Mouse (Mus musculus) c-Kit-negative CD71-positive TER-119-positive erythroid progenitor cells, embryonic 14.5 days (primary cell): ENCODE data around the gene Fam71d.

Source experiments
- DNase-seq: peaks from one replicate; pipeline ENCODE4 v3.0.0-alpha.2; 2013; ENCODE audit warnings: low read depth, low spot score

Gene Fam71d

GRCm38 (mm10) chr12:78691325-78691724 lies at the start of gene Fam71d:
Fam71d (plus strand) TSS chr12:78691535.
- no peak for DNase-seq

GRCm38 (mm10) chr12:78643691-78644090 lies 47.6 kb upstream of the Fam71d start:
- DNase-seq, result no peak

GRCm38 (mm10) chr12:78645282-78645681 lies 46.1 kb upstream of the Fam71d start:
- DNase-seq, result no peak

GRCm38 (mm10) chr12:78659718-78660304 lies 31.5 kb upstream of the Fam71d start:
- DNase-seq, result no peak

GRCm38 (mm10) chr12:78678101-78678806 lies 13.1 kb upstream of the Fam71d start:
- no peak for DNase-seq

- no peak for DNase-seq
These were observed 12.5 kb upstream of the Fam71d start for GRCm38 (mm10) chr12:78678807-78679189.

- DNase-seq, result no peak
These were observed 10.3 kb upstream of the Fam71d start for GRCm38 (mm10) chr12:78681048-78681447.

GRCm38 (mm10) chr12:78682279-78682678 lies 9.1 kb upstream of the Fam71d start:
- DNase-seq, result no peak

- DNase-seq, result no peak
These were observed 5.6 kb upstream of the Fam71d start for GRCm38 (mm10) chr12:78685669-78686215.

GRCm38 (mm10) chr12:78688876-78689275 lies 2.5 kb upstream of the Fam71d start:
- no peak for DNase-seq

GRCm38 (mm10) chr12:78693281-78693680 lies 1.9 kb downstream of the Fam71d start:
- DNase-seq, result no peak

- DNase-seq, result no peak
These were observed 26.4 kb downstream of the Fam71d start for GRCm38 (mm10) chr12:78717783-78718182.

GRCm38 (mm10) chr12:78727723-78728122 lies 36.4 kb downstream of the Fam71d start:
- no peak for DNase-seq

GRCm38 (mm10) chr12:78739633-78740032 lies 48.3 kb downstream of the Fam71d start:
- no peak for DNase-seq

GRCm38 (mm10) chr12:78740289-78740688 lies 49.0 kb downstream of the Fam71d start:
- no peak for DNase-seq

- DNase-seq, result no peak
These were observed 54.9 kb downstream of the Fam71d start for GRCm38 (mm10) chr12:78746226-78746625.

GRCm38 (mm10) chr12:78747406-78747805 lies 56.1 kb downstream of the Fam71d start:
- DNase-seq, result no peak

- peak; percentile 36 for DNase-seq
These were observed 56.8 kb downstream of the Fam71d start for GRCm38 (mm10) chr12:78748113-78748512.

- DNase-seq, result peak; percentile 91
These were observed 57.4 kb downstream of the Fam71d start, which contains the start of gene Mpp5 for GRCm38 (mm10) chr12:78748557-78749377. Mpp5 (plus strand) TSS chr12:78748907.

- peak; percentile 38 for DNase-seq
These were observed 58.1 kb downstream of the Fam71d start for GRCm38 (mm10) chr12:78749378-78749801.

- DNase-seq, result no peak
These were observed 70.6 kb downstream of the Fam71d start for GRCm38 (mm10) chr12:78761979-78762378.
